Mouse (Mus musculus) CH12.LX (cell line): ENCODE measurements around the gene Myh3. TPM values are rescaled to one million over a fixed set of nuclear protein-coding genes. Genes with fewer than 3 reads are reported as not detected.

ENCODE experiments used
- DNase-seq: peaks from one replicate; pipeline ENCODE4 v3.0.0-alpha.2; 2013; ENCODE audit errors: extremely low read depth
- H3K27ac ChIP-seq: 2 replicates; pipeline ENCODE4 v1.5.1; 2012; ENCODE audit warnings: low read depth, mild to moderate bottlenecking, control low read depth, moderate library complexity; ENCODE audit not compliant: insufficient read depth
- H3K27me3 ChIP-seq: replicated peaks from 2 replicates; pipeline ENCODE3; 2012; ENCODE audit warnings: inconsistent platforms
- H3K36me3 ChIP-seq, 2 experiments: replicated peaks in 1 of 2; 2 replicates each; pipeline versions ENCODE3 to v1.6.1; 2012; ENCODE audit warnings: inconsistent platforms in 1 of 2, low read length in 1 of 2, mild to moderate bottlenecking in 1 of 2, mixed read lengths in 1 of 2, moderate library complexity in 1 of 2; ENCODE audit not compliant: control insufficient read depth in 1 of 2, insufficient read depth in 1 of 2
- H3K4me1 ChIP-seq, 2 experiments: 2 replicates each; pipeline ENCODE4 v1.6.1; 2012; ENCODE audit warnings: inconsistent platforms in 1 of 2, moderate library complexity in 1 of 2; ENCODE audit not compliant: insufficient read depth in 2 of 2, control insufficient read depth in 1 of 2
- H3K4me2 ChIP-seq: 2 replicates; pipeline ENCODE4 v1.6.1; 2012; ENCODE audit warnings: low read depth, mild to moderate bottlenecking, control low read depth; ENCODE audit not compliant: poor library complexity, insufficient read depth, severe bottlenecking
- H3K4me3 ChIP-seq, 3 experiments: fragments of 150-350 bp in 1 of 3; sonication (generic) in 1 of 3; replicated peaks in 1 of 3; 2 replicates each; pipeline versions ENCODE3 to v1.5.1; 2011 to 2012; ENCODE audit warnings: low read depth in 2 of 3, low read length in 2 of 3, mild to moderate bottlenecking in 2 of 3, moderate library complexity in 2 of 3, control low read depth in 1 of 3, improper control_type of control experiment in 1 of 3, inconsistent platforms in 1 of 3, mixed read lengths in 1 of 3; ENCODE audit not compliant: poor library complexity in 1 of 3
- H3K79me2 ChIP-seq: replicated peaks from 2 replicates; pipeline ENCODE4 v1.6.1; 2012; ENCODE audit warnings: mild to moderate bottlenecking, moderate library complexity; ENCODE audit not compliant: control insufficient read depth, poor library complexity, insufficient read depth, severe bottlenecking; ENCODE audit errors: extremely low read depth
- H3K9ac ChIP-seq: 2 replicates; pipeline ENCODE4 v1.6.1; 2012; ENCODE audit warnings: low read depth, mild to moderate bottlenecking, control low read depth, moderate library complexity; ENCODE audit not compliant: insufficient read depth
- H3K9me3 ChIP-seq: replicated peaks from 2 replicates; pipeline ENCODE3; 2012; ENCODE audit warnings: low read length, inconsistent platforms, mixed read lengths
- BHLHE40 ChIP-seq: IDR thresholded peaks from 2 replicates; pipeline ENCODE4 v1.6.1; 2011; ENCODE audit warnings: mild to moderate bottlenecking, low read depth, low read length, improper control_type of control experiment
- CHD1 ChIP-seq: IDR thresholded peaks from 2 replicates; pipeline ENCODE4 v1.6.1; 2012; ENCODE audit warnings: low read depth, low read length, improper control_type of control experiment, inconsistent platforms
- CHD2 ChIP-seq: IDR thresholded peaks from 2 replicates; pipeline ENCODE4 v1.6.1; 2011; ENCODE audit warnings: low read length, improper control_type of control experiment
- CTCF ChIP-seq, 2 experiments: IDR thresholded peaks in 1 of 2; conservative IDR thresholded peaks in 1 of 2; 2 replicates each; pipeline ENCODE4 v1.5.1; 2011 to 2012; ENCODE audit warnings: low read depth in 2 of 2, low read length in 2 of 2, improper control_type of control experiment in 1 of 2, inconsistent platforms in 1 of 2, mild to moderate bottlenecking in 1 of 2, moderate library complexity in 1 of 2
- E2F4 ChIP-seq: IDR thresholded peaks from 2 replicates; pipeline ENCODE4 v1.6.1; 2011; ENCODE audit warnings: low read depth, low read length, improper control_type of control experiment; ENCODE audit not compliant: insufficient replicate concordance
- ELF1 ChIP-seq: IDR thresholded peaks from 2 replicates; pipeline ENCODE4 v1.6.1; 2014; ENCODE audit warnings: low read depth, mild to moderate bottlenecking, inconsistent platforms, low read length, improper control_type of control experiment
- EP300 ChIP-seq: IDR thresholded peaks from 2 replicates; pipeline ENCODE4 v1.6.1; 2011; ENCODE audit warnings: low read length, improper control_type of control experiment
- ETS1 ChIP-seq: conservative IDR thresholded peaks from 2 replicates; pipeline ENCODE4 v1.6.1; 2012; ENCODE audit warnings: low read depth, mild to moderate bottlenecking, inconsistent platforms, low read length, improper control_type of control experiment, moderate library complexity
- GABPA ChIP-seq: IDR thresholded peaks from 2 replicates; pipeline ENCODE4 v1.6.1; 2012; ENCODE audit warnings: low read depth, low read length, improper control_type of control experiment, inconsistent platforms; ENCODE audit not compliant: insufficient replicate concordance
- HCFC1 ChIP-seq: IDR thresholded peaks from 2 replicates; pipeline ENCODE4 v1.6.1; 2012; ENCODE audit warnings: low read depth, mild to moderate bottlenecking, inconsistent platforms, low read length, improper control_type of control experiment
- IRF4 ChIP-seq: IDR thresholded peaks from 2 replicates; pipeline ENCODE4 v1.6.1; 2014; ENCODE audit warnings: low read depth, mild to moderate bottlenecking, inconsistent platforms, low read length, improper control_type of control experiment
- JUN ChIP-seq: IDR thresholded peaks from 2 replicates; pipeline ENCODE4 v1.6.1; 2011; ENCODE audit warnings: low read depth, mild to moderate bottlenecking, low read length, improper control_type of control experiment, moderate library complexity; ENCODE audit not compliant: insufficient read depth
- JUND ChIP-seq: conservative IDR thresholded peaks from 2 replicates; pipeline ENCODE4 v1.6.1; 2011; ENCODE audit warnings: low read depth, low read length, improper control_type of control experiment
- KAT2A ChIP-seq: IDR thresholded peaks from 2 replicates; pipeline ENCODE4 v1.6.1; 2012; ENCODE audit warnings: low read length, improper control_type of control experiment, inconsistent platforms; ENCODE audit not compliant: insufficient replicate concordance
- MAFK ChIP-seq: IDR thresholded peaks from 2 replicates; pipeline ENCODE4 v1.6.1; 2011; ENCODE audit warnings: low read length, improper control_type of control experiment; ENCODE audit not compliant: insufficient replicate concordance
- MAX ChIP-seq: IDR thresholded peaks from 2 replicates; pipeline ENCODE4 v1.6.1; 2011; ENCODE audit warnings: low read length, improper control_type of control experiment
- MAZ ChIP-seq: IDR thresholded peaks from 2 replicates; pipeline ENCODE4 v1.6.1; 2012; ENCODE audit warnings: low read depth, mild to moderate bottlenecking, inconsistent platforms, low read length, improper control_type of control experiment, moderate library complexity
- MEF2A ChIP-seq: IDR thresholded peaks from 2 replicates; pipeline ENCODE4 v1.6.1; 2014; ENCODE audit warnings: low read depth, mild to moderate bottlenecking, inconsistent platforms, low read length, improper control_type of control experiment, borderline replicate concordance
- MXI1 ChIP-seq: IDR thresholded peaks from 2 replicates; pipeline ENCODE4 v1.6.1; 2011; ENCODE audit warnings: mild to moderate bottlenecking, low read depth, low read length, improper control_type of control experiment
- MYC ChIP-seq: IDR thresholded peaks from 2 replicates; pipeline ENCODE4 v1.6.1; 2011; ENCODE audit warnings: low read depth, mild to moderate bottlenecking, improper control_type of control experiment, low read length
- NELFE ChIP-seq: IDR thresholded peaks from 2 replicates; pipeline ENCODE4 v1.6.1; 2011; ENCODE audit warnings: low read depth, low read length, improper control_type of control experiment
- NRF1 ChIP-seq: IDR thresholded peaks from 2 replicates; pipeline ENCODE4 v1.6.1; 2014; ENCODE audit warnings: low read depth, mild to moderate bottlenecking, inconsistent platforms, low read length, improper control_type of control experiment, moderate library complexity
- PAX5 ChIP-seq: IDR thresholded peaks from 2 replicates; pipeline ENCODE4 v1.6.1; 2012; ENCODE audit warnings: low read length, inconsistent platforms, mixed read lengths
- POLR2A ChIP-seq: IDR thresholded peaks from 2 replicates; pipeline ENCODE4 v1.6.1; 2011; ENCODE audit warnings: low read depth, mild to moderate bottlenecking, improper control_type of control experiment, low read length
- POLR2AphosphoS2 ChIP-seq: IDR thresholded peaks from 2 replicates; pipeline ENCODE4 v1.6.1; 2011; ENCODE audit warnings: low read depth, low read length, improper control_type of control experiment
- RAD21 ChIP-seq: IDR thresholded peaks from 2 replicates; pipeline ENCODE4 v1.6.1; 2011; ENCODE audit warnings: low read depth, mild to moderate bottlenecking, low read length, improper control_type of control experiment, moderate library complexity
- RCOR1 ChIP-seq: conservative IDR thresholded peaks from 2 replicates; pipeline ENCODE4 v1.6.1; 2012; ENCODE audit warnings: low read depth, mild to moderate bottlenecking, inconsistent platforms, low read length, improper control_type of control experiment
- SIN3A ChIP-seq: IDR thresholded peaks from 2 replicates; pipeline ENCODE4 v1.6.1; 2012; ENCODE audit warnings: low read length, improper control_type of control experiment, inconsistent platforms
- SMC3 ChIP-seq: IDR thresholded peaks from 2 replicates; pipeline ENCODE4 v1.6.1; 2011; ENCODE audit warnings: low read depth, low read length, improper control_type of control experiment
- TBP ChIP-seq: conservative IDR thresholded peaks from 2 replicates; pipeline ENCODE4 v1.6.1; 2011; ENCODE audit warnings: low read depth, low read length, improper control_type of control experiment
- TCF12 ChIP-seq: IDR thresholded peaks from 2 replicates; pipeline ENCODE4 v1.6.1; 2014; ENCODE audit warnings: low read depth, mild to moderate bottlenecking, inconsistent platforms, low read length, improper control_type of control experiment
- UBTF ChIP-seq: IDR thresholded peaks from 2 replicates; pipeline ENCODE4 v1.6.1; 2012; ENCODE audit warnings: low read depth, mild to moderate bottlenecking, inconsistent platforms, low read length, improper control_type of control experiment, moderate library complexity
- USF1 ChIP-seq: IDR thresholded peaks from 2 replicates; pipeline ENCODE4 v1.6.1; 2014; ENCODE audit warnings: low read depth, mild to moderate bottlenecking, inconsistent platforms, low read length, improper control_type of control experiment
- USF2 ChIP-seq: conservative IDR thresholded peaks from 2 replicates; pipeline ENCODE4 v1.6.1; 2011; ENCODE audit warnings: low read depth, low read length, improper control_type of control experiment
- ZC3H11A ChIP-seq: IDR thresholded peaks from 2 replicates; pipeline ENCODE4 v1.6.1; 2012; ENCODE audit warnings: low read depth, mild to moderate bottlenecking, inconsistent platforms, low read length, improper control_type of control experiment
- ZKSCAN1 ChIP-seq: IDR thresholded peaks from 2 replicates; pipeline ENCODE4 v1.6.1; 2012; ENCODE audit warnings: low read depth, inconsistent platforms, low read length, improper control_type of control experiment, borderline replicate concordance
- ZMIZ1 ChIP-seq: IDR thresholded peaks from 2 replicates; pipeline ENCODE4 v1.6.1; 2012; ENCODE audit warnings: low read depth, mild to moderate bottlenecking, inconsistent platforms, low read length, improper control_type of control experiment
- ZNF384 ChIP-seq: IDR thresholded peaks from 2 replicates; pipeline ENCODE4 v1.6.1; 2012; ENCODE audit warnings: low read depth, low read length, improper control_type of control experiment, inconsistent platforms
- dilution Hi-C: fragments of 300-500 bp; cut with MboI; formaldehyde crosslinking; loops from 2 replicates; pipeline ENCODE4 v1.14.3; 2020; ENCODE audit warnings: low sequenced_read_pairs; ENCODE audit not compliant: extremely low pct_unique_long_range_greater_than_20kb, extremely low pct_ligation_motif_present
- in situ Hi-C: fragments of 300-500 bp; cut with MboI; formaldehyde crosslinking; loops from 3 replicates; pipeline ENCODE4 v1.14.3; 2019; ENCODE audit warnings: low sequenced_read_pairs, low pct_ligation_motif_present, low pct_unique_long_range_greater_than_20kb, mixed read lengths
- polyA plus RNA-seq: library from polyadenylated mRNA; unstranded; fragments of >175 nt; gene quantifications from 2 replicates; pipeline ENCODE4 v1.2.1, GENCODE M21; 2012; ENCODE audit warnings: low read depth; ENCODE audit not compliant: insufficient read length
- total RNA-seq, 2 experiments: library from RNA; depleted of rRNA; stranded (reverse); fragments of 300-350 nt in 1 of 2; fragments of >200 nt in 1 of 2; gene quantifications; 2 replicates each; pipeline ENCODE4 v1.2.3; 2012 to 2014

Myh3 gene
- total and polyA plus RNA-seq, 3 experiments, result 0.12 to 0.64 (median 0.26) TPM

DNA sequence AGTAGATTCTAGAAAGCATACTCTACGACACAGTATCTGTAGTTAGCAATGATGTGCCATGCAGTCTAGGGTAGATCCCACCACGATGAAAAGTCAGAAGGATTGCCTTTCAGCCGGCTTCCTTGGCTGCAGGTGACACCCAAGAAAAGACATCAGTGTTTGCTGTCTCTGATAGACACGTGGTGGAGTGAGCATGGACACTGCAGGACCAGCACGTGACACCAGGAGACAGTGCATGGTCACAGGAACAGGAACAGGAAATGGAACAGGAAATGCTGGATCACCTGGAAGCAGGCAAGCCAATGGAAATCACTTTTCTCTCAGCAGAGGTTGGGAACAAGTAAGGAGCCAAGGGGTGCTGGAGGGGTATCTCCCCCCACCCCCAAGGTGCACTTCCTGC, 65.0 kb downstream of the Myh3 start:
- H3K36me3 ChIP-seq, result peaks cover 11 to 20% of the 10 kb centered on the region in 2 experiments
- DNase-seq, result peak; percentile 59
- in situ Hi-C loops (no loop called here), dilution Hi-C loops (no loop called here)
- H3K4me1 ChIP-seq, result peaks cover 14 to 60% of the 10 kb centered on the region in 2 experiments
- H3K9me3 ChIP-seq, result no peaks in the 10 kb centered on the region
- peak overlapping the region; percentile 32 to 50 (median 49) for H3K4me3 ChIP-seq
- H3K27me3 ChIP-seq, result no peaks in the 10 kb centered on the region
- peak overlapping the region; percentile 85 for H3K9ac ChIP-seq
- H3K4me2 ChIP-seq, result peak overlapping the region; percentile 68
- H3K27ac ChIP-seq, result peak overlapping the region; percentile 99
- TF ChIP-seq RAD21 (no peak), ZKSCAN1 (no peak), ELF1 (peak; percentile 80), ZNF384 (no peak), POLR2A (peak; percentile 29), UBTF (no peak), HCFC1 (peak; percentile 38; the same call in 1 of the 2 replicates), JUND (0 out of 2 replicates have a peak, but pooled peaks have one; percentile 13), SMC3 (no peak), MEF2A (no peak), PAX5 (no peak), RCOR1 (0 out of 2 replicates have a peak, but pooled peaks have one; percentile 86), MAFK (no peak), POLR2AphosphoS2 (no peak), USF1 (peak; percentile 82), CTCF (conservative IDR thresholded peaks at IDR 0.05 in 1 of 2, IDR thresholded peaks at IDR 0.05 in 1 of 2; ENCODE audit: low read depth in 2 of 2, low read length in 2 of 2) (no peak), E2F4 (no peak), SIN3A (peak; percentile 89), MXI1 (peak; percentile 97), KAT2A (0 out of 2 replicates have a peak, but pooled peaks have one; percentile 11), IRF4 (no peak), TBP (0 out of 2 replicates have a peak, but pooled peaks have one; percentile 47), MAX (peak; percentile 99), CHD1 (no peak; the same call in 1 of the 2 replicates), CHD2 (peak; percentile 39), ZMIZ1 (0 out of 2 replicates have a peak, but pooled peaks have one; percentile 60), MAZ (0 out of 2 replicates have a peak, but pooled peaks have one; percentile 36), ETS1 (peak; percentile 76; the same call in 1 of the 2 replicates), EP300 (peak; percentile 65), NRF1 (no peak), GABPA (no peak), MYC (peak; percentile 99), ZC3H11A (no peak), TCF12 (peak; percentile 66), JUN (no peak), USF2 (peak; percentile 80), BHLHE40 (peak; percentile 98), NELFE (peak; percentile 47; the same call in 1 of the 2 replicates)
- H3K79me2 ChIP-seq, result peaks cover 8% of the 10 kb centered on the region
